Mouse (Mus musculus): ENCODE data around the gene Drg2.
"Not testable (repeated sequence)": the region's sequence is repeated elsewhere in the genome, so short reads cannot be mapped to it uniquely, and the experiment has no call there.

DNA sequence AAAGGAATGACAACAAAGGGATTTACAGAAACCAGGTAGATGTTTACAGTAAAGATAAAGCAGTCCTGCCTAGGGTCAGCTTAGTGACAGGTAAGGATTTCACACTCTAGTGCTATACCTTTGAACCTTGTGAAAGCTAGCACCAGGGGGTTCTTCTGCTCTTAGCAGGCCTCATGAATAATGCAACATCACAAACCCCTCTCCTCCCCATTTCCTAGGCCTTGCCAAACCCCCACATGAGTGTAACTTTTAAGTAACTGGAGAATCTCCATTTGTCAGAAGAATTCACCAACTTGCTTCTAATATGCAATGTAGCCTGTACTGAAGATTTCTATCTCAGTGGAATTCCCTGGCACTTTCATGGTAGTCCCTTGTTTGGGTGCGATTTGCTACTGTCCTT lies 14.8 kb upstream of the Drg2 start:
- not testable (repeated sequence) for TF ChIP-seq CTCF (IDR thresholded peaks at IDR 0.05; ENCODE audit: low read depth, low read length); POLR2A (IDR thresholded peaks at IDR 0.05; ENCODE audit: insufficient read depth, low read length); EP300 (IDR thresholded peaks at IDR 0.05; ENCODE audit: insufficient read depth, low read depth, low read length)

All from ES-Bruce4 (cell line).